Mouse (Mus musculus) right cerebral cortex, adult 2 months (tissue): ENCODE measurements at regions not wholly inside any gene's neighbourhood (a gene's known extent, or its start where the extent isn't known, plus 50 kb on each side); places are given as distances from the start of the nearest gene placed in this dataset.
A peak's percentile ranks its signal among the peaks of the same experiment; 100 is the strongest.

Experiments used
- DNase-seq, 2 experiments: peaks; one replicate each; pipeline ENCODE4 v3.0.0; 2021 to 2022; ENCODE audit warnings: low spot score in 2 of 2

DNA sequence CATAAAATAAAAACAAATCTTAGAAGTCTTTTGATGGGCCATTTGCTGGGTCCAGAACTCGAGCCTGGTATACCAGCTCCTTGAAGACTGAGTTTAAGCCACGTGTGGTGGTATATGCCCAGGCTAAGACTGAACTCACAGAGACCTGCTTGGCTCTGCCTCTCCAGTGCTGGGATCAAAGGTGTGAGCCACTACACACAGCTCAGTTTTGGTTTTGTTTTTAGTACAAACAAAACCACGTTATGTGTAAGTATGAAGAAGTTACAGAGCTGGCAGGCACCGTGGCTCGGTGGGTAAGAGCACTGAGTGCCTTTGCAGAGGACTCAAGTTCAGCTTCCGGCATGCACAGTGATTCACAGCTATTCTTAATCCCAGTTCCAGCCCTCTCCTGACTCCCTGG lies 75.6 kb downstream of the Wdr5 start:
- no peak for DNase-seq

DNA sequence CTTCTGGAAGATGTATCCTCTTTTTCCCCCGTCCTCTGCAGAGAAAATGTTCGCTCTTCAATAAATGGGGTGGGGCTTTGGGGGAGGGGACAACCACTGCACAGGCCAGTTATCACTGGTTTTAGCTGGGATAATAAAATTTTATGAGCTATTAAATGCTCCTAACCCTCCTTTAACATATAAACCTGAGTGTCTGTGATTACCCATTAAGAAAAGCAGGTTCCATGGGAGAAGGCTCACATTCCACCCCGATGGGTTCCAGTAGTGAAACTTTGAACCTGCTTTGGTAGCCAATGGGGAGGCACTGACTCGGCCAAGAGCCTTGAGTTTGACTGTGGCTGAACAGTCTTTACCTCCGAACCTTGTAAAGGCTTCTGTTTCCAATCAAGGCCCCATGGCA lies 76.7 kb downstream of the Wdr5 start:
- DNase-seq, result no peak

DNA sequence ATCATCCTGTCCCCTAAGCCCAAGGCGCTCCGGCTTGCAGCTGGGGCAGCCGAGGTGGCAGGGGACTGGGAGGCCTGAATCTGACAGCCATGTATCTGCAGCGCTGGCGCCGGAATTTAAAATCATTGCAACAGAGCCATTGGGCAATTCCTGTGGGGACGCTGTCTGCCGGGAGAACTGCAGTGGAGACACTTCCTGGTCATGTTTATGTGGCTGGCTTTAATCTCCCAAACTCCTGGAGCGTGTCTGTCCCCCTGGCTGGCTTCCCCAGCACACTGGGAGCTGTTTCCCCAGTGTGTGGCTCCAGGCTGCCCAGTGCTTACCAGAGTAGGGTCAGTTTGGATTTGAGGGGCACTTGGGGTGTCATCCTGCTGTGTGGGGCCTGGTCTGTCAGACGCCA lies 78.4 kb downstream of the Wdr5 start:
- no peak for DNase-seq

DNA sequence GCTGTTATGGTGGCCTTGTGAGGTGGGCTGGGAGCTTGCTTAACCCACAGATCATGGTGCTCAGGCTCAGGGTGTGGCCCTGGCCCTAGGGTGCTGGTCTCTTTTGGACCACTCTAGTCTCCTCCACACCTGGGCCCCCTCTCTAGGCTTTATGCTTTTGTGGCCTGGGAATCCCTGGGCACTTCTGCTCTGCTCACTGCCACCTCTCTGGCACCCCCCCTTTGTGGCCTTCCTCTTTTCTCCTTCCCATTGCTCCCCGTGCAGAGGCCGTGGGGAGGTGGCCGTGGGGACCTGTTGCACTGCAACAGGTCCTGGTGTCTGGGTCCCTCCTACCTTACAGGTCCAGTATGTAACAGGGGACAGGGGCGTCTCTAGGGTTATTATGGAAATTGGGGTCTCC lies 80.3 kb downstream of the Wdr5 start:
- DNase-seq, result no peak

DNA sequence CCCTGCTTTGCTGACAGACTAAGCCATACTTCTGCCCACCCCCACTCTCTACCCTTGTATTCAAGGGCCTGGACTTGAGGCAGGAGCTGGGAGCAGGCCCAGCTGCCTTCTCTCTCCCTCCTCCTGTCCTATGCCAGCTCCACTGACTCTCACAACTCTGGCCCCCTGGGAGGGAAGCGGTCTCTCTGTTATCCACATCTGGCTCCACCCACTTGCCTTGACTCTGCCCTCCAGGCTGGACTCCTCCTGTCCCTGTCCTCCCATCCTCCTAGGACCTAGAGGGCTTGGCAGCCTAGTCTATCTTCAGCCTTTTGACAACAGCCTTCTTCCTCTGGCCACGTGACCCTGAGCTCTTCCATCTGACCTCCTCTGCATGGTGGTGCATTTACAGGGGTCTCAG lies 80.0 kb upstream of the Rxra start:
- no peak for DNase-seq

DNA sequence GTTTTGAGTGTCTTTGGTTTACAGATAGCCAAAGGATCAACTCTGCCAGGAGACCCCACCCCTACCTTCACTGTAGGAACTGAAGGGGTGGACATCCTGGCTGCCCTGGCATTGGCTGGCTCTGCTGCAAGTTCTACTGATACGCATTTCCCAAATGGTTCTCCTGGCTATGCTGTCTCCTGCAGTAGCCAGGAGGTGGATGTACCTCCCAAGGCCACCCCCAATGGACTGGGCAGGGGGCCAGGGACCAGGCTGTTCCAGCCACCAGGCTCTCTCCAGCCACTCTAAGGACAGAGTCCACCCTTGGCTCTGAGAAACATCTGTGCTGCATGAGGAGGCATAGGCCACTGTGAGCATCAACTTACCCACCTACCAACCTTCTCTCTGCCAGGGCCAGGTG lies 79.3 kb upstream of the Rxra start:
- DNase-seq, result no peak

DNA sequence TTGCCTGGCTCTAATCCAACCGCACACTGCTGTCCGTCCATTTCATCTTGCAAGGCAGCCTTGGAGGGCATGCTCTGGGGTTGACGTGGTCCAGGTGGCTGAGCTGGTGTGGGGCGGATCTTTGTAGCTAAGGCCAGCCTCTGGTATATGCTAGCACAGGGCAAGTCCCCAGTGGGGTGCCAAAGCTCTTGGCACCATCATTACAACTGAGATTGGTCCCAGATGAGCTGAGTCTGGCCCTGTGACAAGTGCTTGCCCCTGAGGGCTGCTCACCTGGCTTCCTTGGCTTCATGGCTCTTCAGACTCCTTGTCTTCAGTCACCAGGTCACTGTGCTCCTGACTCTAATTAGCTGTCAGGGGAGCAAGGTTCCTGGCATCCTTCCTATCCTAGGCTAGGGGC lies 78.3 kb upstream of the Rxra start:
- DNase-seq, result no peak

DNA sequence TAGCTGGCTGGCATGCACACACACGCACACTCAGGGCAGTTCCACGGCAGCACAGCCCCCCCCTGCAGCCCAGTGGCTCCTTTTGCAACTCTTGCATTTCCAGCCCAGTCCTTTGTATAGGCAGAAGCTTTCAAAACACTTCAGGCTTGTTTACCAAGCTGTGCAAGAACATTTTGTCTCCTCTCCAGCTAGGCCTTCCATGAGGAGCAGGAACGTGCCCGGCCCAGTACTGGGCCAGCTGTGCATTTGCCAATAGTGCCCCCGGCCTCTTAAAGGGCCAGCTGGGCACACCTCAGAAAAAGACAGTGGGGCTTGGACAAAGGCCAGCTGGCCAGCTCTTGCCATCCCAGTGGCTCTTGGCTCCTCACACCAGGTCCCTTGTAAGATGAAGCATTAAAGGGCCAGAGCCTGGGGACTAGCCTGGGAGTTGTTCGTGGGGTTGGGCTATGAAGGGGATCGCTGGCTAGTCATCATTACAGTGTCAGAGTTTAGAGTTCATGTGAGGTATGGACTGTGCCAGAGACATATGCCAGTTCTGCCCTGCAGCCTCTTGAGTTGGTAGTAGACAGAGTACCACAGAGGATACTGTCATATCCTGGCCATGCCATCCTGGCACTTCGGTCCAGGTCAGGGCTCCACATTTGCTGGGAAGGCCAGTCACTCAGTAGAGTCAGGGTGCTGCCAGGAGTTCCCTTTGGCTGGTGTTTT lies 77.0 kb upstream of the Rxra start:
- peak; percentile 31 to 40 for DNase-seq

DNA sequence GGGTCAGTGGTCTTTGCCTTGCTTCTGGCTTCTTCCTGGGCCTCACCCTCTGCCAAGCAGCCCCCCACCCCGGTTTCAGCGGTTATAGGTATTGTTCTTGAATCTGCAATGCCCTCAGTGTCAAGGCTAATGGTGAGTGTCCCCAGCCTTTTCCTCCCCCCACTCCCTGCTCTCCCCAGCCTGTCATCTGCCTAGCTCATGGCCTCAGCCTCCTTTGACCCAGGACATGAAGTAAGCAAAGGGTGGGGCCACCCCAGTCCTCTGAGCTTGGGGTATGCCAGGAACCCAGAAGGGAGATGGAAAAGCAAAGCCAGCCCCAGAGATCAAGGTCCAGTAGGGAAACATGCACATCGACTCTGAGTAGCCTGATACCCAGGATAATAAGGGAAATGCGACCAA lies 76.5 kb upstream of the Rxra start:
- no peak for DNase-seq

DNA sequence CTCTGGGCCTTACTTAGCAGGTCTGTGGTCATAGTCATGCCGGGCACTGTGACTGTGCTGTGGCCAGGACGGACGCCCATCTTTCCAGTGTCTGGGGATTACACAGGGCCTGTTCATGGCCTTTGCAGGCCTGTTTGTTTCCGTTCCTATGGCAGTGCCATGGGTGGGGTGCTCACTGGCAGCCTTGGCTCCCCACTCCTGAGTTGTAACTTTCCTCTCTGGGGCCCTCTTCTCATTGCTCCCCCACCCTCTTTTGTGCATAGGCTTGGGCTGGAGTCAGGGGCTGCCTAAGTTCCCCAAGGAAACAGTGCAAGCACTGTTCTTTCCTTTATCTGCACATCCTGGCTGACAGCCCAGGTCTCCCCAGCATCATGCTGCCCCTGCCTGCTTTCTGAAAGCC lies 72.9 kb upstream of the Rxra start:
- DNase-seq, result no peak

DNA sequence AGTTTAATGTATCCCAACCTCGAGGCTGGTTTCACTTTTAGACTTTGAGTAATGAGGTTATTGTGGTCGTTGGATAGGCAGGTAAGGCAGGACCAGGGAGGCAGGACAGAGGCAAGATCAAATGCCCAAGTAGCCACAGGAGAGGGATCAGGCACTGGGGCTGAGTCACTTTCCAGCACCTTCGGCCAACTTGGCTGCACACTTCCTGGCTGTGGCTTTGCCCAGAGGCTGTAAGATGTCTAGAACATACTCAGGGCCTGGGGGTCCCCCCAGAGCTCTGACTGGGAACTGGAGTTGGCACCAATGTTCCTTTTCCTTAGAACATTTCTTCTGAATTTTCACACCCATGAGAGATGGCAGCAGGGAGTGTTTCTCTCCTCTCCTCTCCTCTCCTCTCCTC lies 71.7 kb upstream of the Rxra start:
- no peak for DNase-seq

DNA sequence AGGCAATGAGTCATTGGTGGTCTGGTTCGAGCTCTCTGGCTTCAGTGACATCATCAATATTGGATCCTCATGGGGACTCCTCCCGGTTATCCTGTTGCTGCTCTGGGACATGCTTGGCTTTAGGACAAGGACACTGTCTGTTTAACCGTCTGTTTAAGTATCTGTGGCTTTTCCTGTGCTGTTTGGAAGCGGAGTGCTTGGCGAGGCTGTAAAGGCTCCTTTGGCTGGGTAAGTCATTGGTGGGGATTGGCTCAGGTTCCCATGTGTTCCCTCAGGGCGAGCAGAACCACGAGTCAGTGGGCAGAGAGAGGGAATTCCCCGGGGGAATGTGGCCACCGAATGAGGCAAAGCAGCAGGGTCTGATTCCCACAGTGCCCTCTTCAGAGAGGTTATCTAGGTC lies 69.4 kb upstream of the Rxra start:
- no peak for DNase-seq

DNA sequence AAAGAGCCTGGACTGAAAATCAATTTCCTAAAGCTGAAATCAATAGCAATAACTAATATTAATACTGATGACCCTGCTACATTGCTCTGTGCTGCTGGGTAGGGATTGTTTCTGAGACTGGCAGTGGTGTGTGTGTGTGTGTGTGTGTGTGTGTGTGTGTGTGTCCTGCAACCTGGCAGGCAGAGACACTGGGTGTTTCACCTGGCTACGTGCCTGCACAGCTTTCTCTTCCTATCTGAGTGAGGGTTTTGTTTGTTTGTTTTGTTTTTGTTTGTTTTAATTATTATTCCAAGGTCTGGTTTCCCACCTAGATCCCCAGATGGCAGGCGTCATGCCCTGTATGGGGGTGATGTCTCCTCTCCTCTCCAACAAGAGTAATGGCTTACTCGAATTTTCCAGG lies 54.5 kb upstream of the Rxra start:
- DNase-seq, result no peak

DNA sequence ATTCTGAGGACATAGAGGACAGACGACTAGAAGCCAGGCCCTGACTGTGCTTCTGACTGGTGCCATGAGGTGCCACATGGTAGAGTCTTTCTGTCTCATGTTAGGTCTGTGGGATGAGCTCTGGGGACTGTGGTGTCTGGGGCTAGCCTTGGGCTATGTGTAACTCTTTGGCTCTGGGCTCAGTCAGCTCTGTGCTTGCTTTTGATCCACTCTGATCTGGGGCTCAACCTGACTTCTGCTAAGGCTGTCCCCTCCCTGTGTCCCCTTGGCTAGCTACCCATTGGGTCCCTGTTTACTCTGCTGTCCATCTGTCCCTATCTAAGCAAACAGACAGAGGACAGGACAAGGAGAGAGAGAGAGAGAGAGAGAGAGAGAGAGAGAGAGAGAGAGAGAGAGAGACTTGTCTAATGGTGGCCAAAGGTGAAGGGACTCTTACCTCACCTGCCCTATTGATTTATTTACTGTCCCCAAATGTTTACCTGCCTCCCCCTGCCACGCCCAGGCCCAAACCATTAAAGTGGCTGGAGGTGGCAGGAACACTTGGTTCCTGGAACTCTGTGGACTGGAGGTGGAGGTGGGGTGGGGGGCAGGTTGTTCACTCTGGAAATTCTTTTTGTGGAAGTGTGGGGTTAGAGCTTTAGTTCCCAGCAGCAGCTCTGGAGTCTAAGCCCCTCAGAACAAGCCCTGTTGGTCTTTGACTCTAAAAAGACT lies 51.4 kb upstream of the Rxra start:
- no peak for DNase-seq
